Mouse (Mus musculus): Measurements from ENCODE around the gene Braf. TPM values are rescaled to one million over a fixed set of nuclear protein-coding genes. Genes with fewer than 3 reads are reported as not detected.

Gene Braf
- total RNA-seq, 1 experiment: 51.5 TPM

- in situ Hi-C loops (cut with MboI; ENCODE audit: low sequenced_read_pairs in 2 of 2, unreplicated experiment in 2 of 2): no loop called here
- Histone ChIP-seq H3K9me3 (ENCODE audit: control insufficient read depth, insufficient read depth, low read depth, low read length) (no peaks in the 10 kb centered on the region), H3K4me1 (ENCODE audit: control insufficient read depth in 2 of 2, insufficient read depth in 2 of 2, low read length in 2 of 2, poor library complexity in 1 of 2) (0 out of 4 replicates have a peak, but pooled peaks cover 0 to 2% of the 10 kb centered on the region in 2 experiments)
Observed at GRCm38 (mm10) chr6:39680524-39680923, 44.7 kb downstream of the Braf start.

GRCm38 (mm10) chr6:39678241-39678640 lies 47.0 kb downstream of the Braf start:
- Histone ChIP-seq H3K27ac (ENCODE audit: insufficient read depth, low read depth, low read length, poor library complexity, severe bottlenecking) (no peak overlapping the region), H3K36me3 (ENCODE audit: control insufficient read depth, insufficient read depth, low read length, poor library complexity, severe bottlenecking) (peaks cover 9% of the 10 kb centered on the region), H3K4me1 (ENCODE audit: control insufficient read depth in 2 of 2, insufficient read depth in 2 of 2, low read length in 2 of 2, poor library complexity in 1 of 2) (0 out of 4 replicates have a peak, but pooled peaks cover 0 to 2% of the 10 kb centered on the region in 2 experiments), H3K9me3 (ENCODE audit: control insufficient read depth, insufficient read depth, low read depth, low read length) (no peaks in the 10 kb centered on the region), H3K9ac (ENCODE audit: insufficient read depth, low read depth, low read length, poor library complexity, severe bottlenecking) (no peak overlapping the region), H3K4me3 (ENCODE audit: insufficient read depth in 1 of 2, low read depth in 1 of 2, low read length in 2 of 2, poor library complexity in 1 of 2, severe bottlenecking in 1 of 2) (no peak overlapping the region)
- no peak for DNase-seq (ENCODE audit: low read depth, low spot score)
- in situ Hi-C loops (cut with MboI; ENCODE audit: low sequenced_read_pairs in 2 of 2, unreplicated experiment in 2 of 2): no loop called here
- TF ChIP-seq MAFK (IDR thresholded peaks at IDR 0.05; ENCODE audit: insufficient read depth, low read depth, low read length) (no peak), CHD2 (IDR thresholded peaks at IDR 0.05; ENCODE audit: low read depth, low read length) (no peak), HCFC1 (IDR thresholded peaks at IDR 0.05; ENCODE audit: borderline replicate concordance, insufficient read depth, low read length) (no peak), ZC3H11A (IDR thresholded peaks at IDR 0.05; ENCODE audit: borderline replicate concordance, low read depth, low read length) (no peak), ZNF384 (IDR thresholded peaks at IDR 0.05; ENCODE audit: low read depth, low read length) (no peak)

More at GRCm38 (mm10) chr6:39680524-39680923, 44.7 kb downstream of the Braf start:
- DNase-seq (ENCODE audit: low read depth, low spot score): no peak
- Histone ChIP-seq H3K36me3 (ENCODE audit: control insufficient read depth, insufficient read depth, low read length, poor library complexity, severe bottlenecking) (peaks cover 5% of the 10 kb centered on the region), H3K4me3 (ENCODE audit: insufficient read depth in 1 of 2, low read depth in 1 of 2, low read length in 2 of 2, poor library complexity in 1 of 2, severe bottlenecking in 1 of 2) (no peak overlapping the region), H3K27ac (ENCODE audit: insufficient read depth, low read depth, low read length, poor library complexity, severe bottlenecking) (no peak overlapping the region), H3K9ac (ENCODE audit: insufficient read depth, low read depth, low read length, poor library complexity, severe bottlenecking) (no peak overlapping the region)
- TF ChIP-seq ZC3H11A (IDR thresholded peaks at IDR 0.05; ENCODE audit: borderline replicate concordance, low read depth, low read length) (no peak), HCFC1 (IDR thresholded peaks at IDR 0.05; ENCODE audit: borderline replicate concordance, insufficient read depth, low read length) (no peak), ZNF384 (IDR thresholded peaks at IDR 0.05; ENCODE audit: low read depth, low read length) (no peak), CHD2 (IDR thresholded peaks at IDR 0.05; ENCODE audit: low read depth, low read length) (no peak), MAFK (IDR thresholded peaks at IDR 0.05; ENCODE audit: insufficient read depth, low read depth, low read length) (no peak)

- H3K4me3 ChIP-seq (ENCODE audit: insufficient read depth in 1 of 2, low read depth in 1 of 2, low read length in 2 of 2, poor library complexity in 1 of 2, severe bottlenecking in 1 of 2): no peak overlapping the region
- in situ Hi-C loops (cut with MboI; ENCODE audit: low sequenced_read_pairs in 2 of 2, unreplicated experiment in 2 of 2): no loop called here
Observed at GRCm38 (mm10) chr6:39675081-39675480, 50.2 kb downstream of the Braf start.

GRCm38 (mm10) chr6:39611296-39611695 lies 114.0 kb downstream of the Braf start:
- Histone ChIP-seq H3K9ac (ENCODE audit: insufficient read depth, low read depth, low read length, poor library complexity, severe bottlenecking) (no peak overlapping the region), H3K4me3 (ENCODE audit: insufficient read depth in 1 of 2, low read depth in 1 of 2, low read length in 2 of 2, poor library complexity in 1 of 2, severe bottlenecking in 1 of 2) (no peak overlapping the region), H3K9me3 (ENCODE audit: control insufficient read depth, insufficient read depth, low read depth, low read length) (no peaks in the 10 kb centered on the region), H3K36me3 (ENCODE audit: control insufficient read depth, insufficient read depth, low read length, poor library complexity, severe bottlenecking) (peaks cover 15% of the 10 kb centered on the region), H3K27ac (ENCODE audit: insufficient read depth, low read depth, low read length, poor library complexity, severe bottlenecking) (no peak overlapping the region), H3K4me1 (ENCODE audit: control insufficient read depth in 2 of 2, insufficient read depth in 2 of 2, low read length in 2 of 2, poor library complexity in 1 of 2) (no peaks in the 10 kb centered on the region)
- in situ Hi-C loops (cut with MboI; ENCODE audit: low sequenced_read_pairs in 2 of 2, unreplicated experiment in 2 of 2): no loop called here
- TF ChIP-seq CHD2 (IDR thresholded peaks at IDR 0.05; ENCODE audit: low read depth, low read length) (no peak), ZNF384 (IDR thresholded peaks at IDR 0.05; ENCODE audit: low read depth, low read length) (no peak), HCFC1 (IDR thresholded peaks at IDR 0.05; ENCODE audit: borderline replicate concordance, insufficient read depth, low read length) (no peak), ZC3H11A (IDR thresholded peaks at IDR 0.05; ENCODE audit: borderline replicate concordance, low read depth, low read length) (no peak), MAFK (IDR thresholded peaks at IDR 0.05; ENCODE audit: insufficient read depth, low read depth, low read length) (no peak)
- DNase-seq (ENCODE audit: low read depth, low spot score): no peak

More at GRCm38 (mm10) chr6:39675081-39675480, 50.2 kb downstream of the Braf start:
- no peak for TF ChIP-seq HCFC1 (IDR thresholded peaks at IDR 0.05; ENCODE audit: borderline replicate concordance, insufficient read depth, low read length)
- no peak overlapping the region for H3K9ac ChIP-seq (ENCODE audit: insufficient read depth, low read depth, low read length, poor library complexity, severe bottlenecking)
- DNase-seq (ENCODE audit: low read depth, low spot score): no peak
- no peaks in the 10 kb centered on the region for H3K9me3 ChIP-seq (ENCODE audit: control insufficient read depth, insufficient read depth, low read depth, low read length)
- no peaks in the 10 kb centered on the region for H3K4me1 ChIP-seq (ENCODE audit: control insufficient read depth in 2 of 2, insufficient read depth in 2 of 2, low read length in 2 of 2, poor library complexity in 1 of 2)
- peaks cover 12% of the 10 kb centered on the region for H3K36me3 ChIP-seq (ENCODE audit: control insufficient read depth, insufficient read depth, low read length, poor library complexity, severe bottlenecking)
- 0 out of 2 replicates have a peak overlapping the region, but pooled peaks have one; percentile 31 for H3K27ac ChIP-seq (ENCODE audit: insufficient read depth, low read depth, low read length, poor library complexity, severe bottlenecking)

GRCm38 (mm10) chr6:39610207-39610606 lies 115.1 kb downstream of the Braf start:
- TF ChIP-seq ZC3H11A (IDR thresholded peaks at IDR 0.05; ENCODE audit: borderline replicate concordance, low read depth, low read length): no peak
- no peak for TF ChIP-seq ZNF384 (IDR thresholded peaks at IDR 0.05; ENCODE audit: low read depth, low read length)
- no peak for TF ChIP-seq MAFK (IDR thresholded peaks at IDR 0.05; ENCODE audit: insufficient read depth, low read depth, low read length)
- no peak for TF ChIP-seq HCFC1 (IDR thresholded peaks at IDR 0.05; ENCODE audit: borderline replicate concordance, insufficient read depth, low read length)
- no peak for TF ChIP-seq CHD2 (IDR thresholded peaks at IDR 0.05; ENCODE audit: low read depth, low read length)
- in situ Hi-C loops (cut with MboI; ENCODE audit: low sequenced_read_pairs in 2 of 2, unreplicated experiment in 2 of 2): no loop called here
- H3K9ac ChIP-seq (ENCODE audit: insufficient read depth, low read depth, low read length, poor library complexity, severe bottlenecking): no peak overlapping the region

More at GRCm38 (mm10) chr6:39610207-39610606, 115.1 kb downstream of the Braf start:
- Histone ChIP-seq H3K36me3 (ENCODE audit: control insufficient read depth, insufficient read depth, low read length, poor library complexity, severe bottlenecking) (peaks cover 15% of the 10 kb centered on the region), H3K9me3 (ENCODE audit: control insufficient read depth, insufficient read depth, low read depth, low read length) (no peaks in the 10 kb centered on the region), H3K4me3 (ENCODE audit: insufficient read depth in 1 of 2, low read depth in 1 of 2, low read length in 2 of 2, poor library complexity in 1 of 2, severe bottlenecking in 1 of 2) (no peak overlapping the region), H3K27ac (ENCODE audit: insufficient read depth, low read depth, low read length, poor library complexity, severe bottlenecking) (no peak overlapping the region), H3K4me1 (ENCODE audit: control insufficient read depth in 2 of 2, insufficient read depth in 2 of 2, low read length in 2 of 2, poor library complexity in 1 of 2) (no peaks in the 10 kb centered on the region)
- no peak for DNase-seq (ENCODE audit: low read depth, low spot score)

All from ES-E14 (cell line).